Mouse (Mus musculus): ENCODE measurements around the gene Lrrc28. TPM values are rescaled to one million over a fixed set of nuclear protein-coding genes. Genes with fewer than 3 reads are reported as not detected.

Lrrc28 gene
- polyA plus RNA-seq, 1 experiment from 2014 or later = 10.3 TPM

DNA sequence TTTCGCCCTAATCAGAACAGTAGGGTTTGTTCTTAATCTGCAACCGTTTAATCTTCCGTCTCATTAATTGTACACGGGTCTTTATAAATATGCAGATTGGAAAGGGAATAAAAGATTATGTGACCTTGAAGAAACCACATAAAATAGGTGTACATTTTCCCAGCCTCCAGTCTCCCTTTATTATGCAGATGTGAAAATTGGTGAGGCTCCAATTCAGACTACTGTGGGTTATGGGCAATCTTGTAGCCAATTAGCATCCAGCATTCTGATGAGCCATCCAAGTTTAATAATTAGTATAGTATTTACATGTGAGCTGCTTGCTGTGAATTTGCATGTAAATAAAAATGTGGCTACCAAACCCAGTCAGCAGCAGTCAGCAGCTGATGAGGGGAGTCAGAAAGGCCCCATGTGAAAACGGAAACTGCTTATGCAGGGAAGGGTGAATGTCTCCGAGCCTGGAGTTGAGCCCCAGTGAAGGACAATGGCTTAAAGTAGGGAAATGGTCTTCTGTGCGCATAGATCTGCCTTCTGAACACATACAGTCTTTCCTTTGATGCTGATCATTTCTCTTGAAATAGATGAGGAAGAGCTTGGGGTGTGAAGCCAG is 176.2 kb downstream of the Lrrc28 start:
- no peaks in the 10 kb centered on the region for H3K4me1 ChIP-seq
- H3K9me3 ChIP-seq (replicated peaks) = no peaks in the 10 kb centered on the region
- H3K9ac ChIP-seq = no peak overlapping the region
- H3K4me2 ChIP-seq = no peak overlapping the region
- H3K36me3 ChIP-seq = no peaks in the 10 kb centered on the region
- WGBS (ENCODE audit: insufficient replicate concordance) = 68% methylated on average over 7 of the region's 7 CpGs
- no peak for ATAC-seq
- H3K4me3 ChIP-seq = no peak overlapping the region
- no peak overlapping the region for H3K27ac ChIP-seq
- H3K27me3 ChIP-seq (replicated peaks) = peaks cover 4% of the 10 kb centered on the region; the same call in 1 of the 2 replicates

DNA sequence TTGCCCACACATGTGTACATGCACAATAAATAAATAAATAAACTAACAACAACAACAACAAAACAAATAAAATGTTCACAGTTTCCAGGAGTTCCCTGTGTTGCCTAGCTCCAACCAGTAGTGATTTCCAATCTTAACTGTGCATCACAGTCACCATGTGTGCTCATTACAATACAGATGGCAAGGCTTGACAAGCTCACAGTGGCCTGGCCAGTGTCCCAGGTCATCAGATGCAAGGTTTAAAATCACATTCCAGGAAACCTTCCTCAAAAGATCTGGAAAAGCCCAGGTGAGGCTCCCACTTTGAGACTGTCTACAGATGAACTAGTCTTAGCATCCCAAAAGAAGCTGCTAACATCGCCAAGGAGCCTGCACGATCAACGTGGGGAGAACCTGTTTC is 176.9 kb downstream of the Lrrc28 start:
- Histone ChIP-seq H3K4me3 (no peak overlapping the region), H3K4me1 (peaks cover 5% of the 10 kb centered on the region; the same call in 1 of the 2 replicates), H3K9ac (no peak overlapping the region), H3K9me3 (replicated peaks) (no peaks in the 10 kb centered on the region), H3K4me2 (no peak overlapping the region), H3K27ac (no peak overlapping the region), H3K36me3 (no peaks in the 10 kb centered on the region), H3K27me3 (replicated peaks) (peaks cover 2% of the 10 kb centered on the region; the same call in 1 of the 2 replicates)
- no peak for ATAC-seq
- WGBS (ENCODE audit: insufficient replicate concordance) = 80% methylated on average over 3 of the region's 3 CpGs

DNA sequence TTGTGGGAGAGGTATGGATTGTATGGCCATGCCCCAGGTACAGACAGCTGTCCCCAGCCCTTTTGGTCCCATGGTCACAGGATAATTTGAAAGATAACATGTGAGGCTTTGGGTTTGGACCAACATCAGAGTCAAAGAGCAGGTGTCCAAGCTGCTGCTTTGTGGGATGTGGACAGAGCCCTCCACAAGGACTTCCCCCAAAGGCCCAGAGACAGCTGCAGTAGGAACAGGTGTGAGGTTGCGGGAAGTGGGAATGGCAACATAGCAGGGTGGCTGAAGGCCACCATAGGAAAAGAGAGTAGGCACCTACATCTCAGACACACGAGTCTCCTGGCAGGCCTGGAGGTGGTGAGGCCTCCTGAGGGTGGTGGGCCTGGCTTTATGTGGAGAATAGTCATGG is 178.7 kb downstream of the Lrrc28 start:
- no peak overlapping the region for H3K27ac ChIP-seq
- H3K27me3 ChIP-seq (replicated peaks) = peaks cover 8% of the 10 kb centered on the region; the same call in 1 of the 2 replicates
- ATAC-seq = no peak
- no peak overlapping the region for H3K9ac ChIP-seq
- no peak overlapping the region for H3K4me3 ChIP-seq
- 60% methylated on average over 2 of the region's 2 CpGs for WGBS (ENCODE audit: insufficient replicate concordance)
- no peaks in the 10 kb centered on the region for H3K9me3 ChIP-seq (replicated peaks)
- H3K4me1 ChIP-seq = peaks cover 24% of the 10 kb centered on the region
- no peak overlapping the region for H3K4me2 ChIP-seq
- no peaks in the 10 kb centered on the region for H3K36me3 ChIP-seq

DNA sequence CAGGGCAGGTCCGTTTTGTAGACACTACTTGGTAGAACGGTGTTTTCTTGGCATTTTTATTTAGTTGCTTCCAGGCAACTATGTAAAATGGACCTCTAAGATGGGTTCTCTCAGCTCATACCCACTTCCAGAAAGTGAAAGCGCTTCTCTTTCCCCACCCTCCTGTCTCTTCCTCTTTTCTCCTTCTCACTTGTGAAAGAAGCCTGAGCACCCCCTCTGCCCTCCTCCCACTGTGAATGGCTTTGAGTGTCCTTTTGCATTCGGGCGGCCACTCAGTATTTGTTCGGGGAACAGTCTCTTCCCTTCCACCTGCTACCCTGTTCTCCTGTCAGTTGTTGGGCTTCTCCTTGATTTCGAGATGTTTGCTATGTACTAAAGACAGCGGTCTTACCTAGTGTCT is 180.4 kb downstream of the Lrrc28 start:
- no peaks in the 10 kb centered on the region for H3K36me3 ChIP-seq
- no peak overlapping the region for H3K4me2 ChIP-seq
- ATAC-seq = no peak
- no peaks in the 10 kb centered on the region for H3K9me3 ChIP-seq (replicated peaks)
- no peak overlapping the region for H3K9ac ChIP-seq
- no peak overlapping the region for H3K4me3 ChIP-seq
- H3K27ac ChIP-seq = no peak overlapping the region
- H3K27me3 ChIP-seq (replicated peaks) = peaks cover 8% of the 10 kb centered on the region; the same call in 1 of the 2 replicates
- 68% methylated on average over 8 of the region's 8 CpGs for WGBS (ENCODE audit: insufficient replicate concordance)
- peaks cover 37% of the 10 kb centered on the region for H3K4me1 ChIP-seq

DNA sequence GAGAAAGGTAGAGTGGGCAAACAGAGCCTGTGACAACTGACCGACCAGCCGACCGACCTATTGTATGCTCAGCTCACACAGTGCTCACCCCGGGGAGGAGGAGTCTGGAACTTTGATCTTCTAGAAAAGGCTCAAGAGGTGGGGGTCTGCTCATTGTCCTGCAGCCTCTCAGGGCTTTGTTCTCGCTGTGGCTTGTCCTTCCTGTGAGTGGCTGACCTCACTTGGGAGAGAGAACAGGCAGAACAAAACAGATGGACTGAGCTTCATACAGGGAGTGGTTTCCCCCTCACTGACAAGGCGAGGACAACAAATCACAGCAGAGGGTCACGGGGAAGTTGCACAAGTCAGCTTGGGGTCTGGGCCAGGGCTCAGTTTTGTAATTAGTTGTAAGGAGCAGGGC is 181.5 kb downstream of the Lrrc28 start:
- H3K27ac ChIP-seq = no peak overlapping the region
- WGBS (ENCODE audit: insufficient replicate concordance) = 29% methylated on average over 7 of the region's 7 CpGs
- peak; percentile 25; the same call in 1 of the 2 replicates for ATAC-seq

More for the DNA sequence above, 181.5 kb downstream of the Lrrc28 start:
- H3K36me3 ChIP-seq = no peaks in the 10 kb centered on the region
- peaks cover 8% of the 10 kb centered on the region; the same call in 1 of the 2 replicates for H3K27me3 ChIP-seq (replicated peaks)
- no peak overlapping the region for H3K4me2 ChIP-seq
- no peak overlapping the region for H3K9ac ChIP-seq
- H3K4me3 ChIP-seq = no peak overlapping the region
- H3K9me3 ChIP-seq (replicated peaks) = no peaks in the 10 kb centered on the region
- H3K4me1 ChIP-seq = peaks cover 48% of the 10 kb centered on the region

Other genes starting within 250 kb of the Lrrc28 start
- gene Ttc23, start 2.1 kb upstream of the Lrrc28 start, polyA plus RNA-seq (2016; fragmentation: Nextera tagmentation; extraction: Ambion mirVana) = 4.3 and 5.4 TPM in 2 replicates
- 0.13 and 0.17 TPM in 2 replicates for gene Synm, start 114.5 kb upstream of the Lrrc28 start, polyA plus RNA-seq (2016; fragmentation: Nextera tagmentation; extraction: Ambion mirVana)

Data from liver, embryonic 12.5 days (tissue).